ENCODE assay signal across 12 mouse cellular contexts in genomic region chr5:127595676-127596075, GRCm38 (mm10).
"Had no signal": no experiment of that assay in that cellular context is flagged by ENCODE, and none has a peak within 500 bp of the region (broad histone marks: within the 10 kb centered on the region; RNA-seq: fewer than 3 reads in every experiment).

No protein-coding gene starts in this region.

- DNase-seq: kidney, adult 2 months; kidney, postnatal 25 days; left cerebral cortex, postnatal 4 days; lung, adult 18-20 months; midbrain, embryonic 14.5 days; right cerebral cortex, postnatal 4 days; thymus, postnatal 4 days had no signal

- H3K27me3 ChIP-seq: limb, embryonic 13.5 days; neural tube, embryonic 12.5 days; stomach, embryonic 15.5 days had no signal

- H3K4me2 ChIP-seq: limb, embryonic 13.5 days; neural tube, embryonic 12.5 days; stomach, embryonic 15.5 days had no signal

- H3K9ac ChIP-seq: limb, embryonic 13.5 days; liver, embryonic 14.5 days; neural tube, embryonic 12.5 days; stomach, embryonic 15.5 days had no signal

- H3K27ac ChIP-seq: limb, embryonic 13.5 days; liver, embryonic 14.5 days; neural tube, embryonic 12.5 days; stomach, embryonic 15.5 days had no signal

- ATAC-seq: intestine, embryonic 16.5 days had no signal

- H3K4me1 ChIP-seq: limb, embryonic 13.5 days; neural tube, embryonic 12.5 days; stomach, embryonic 15.5 days had no signal

- H3K9me3 ChIP-seq: limb, embryonic 13.5 days; neural tube, embryonic 12.5 days; stomach, embryonic 15.5 days had no signal

- H3K4me3 ChIP-seq: limb, embryonic 13.5 days; neural tube, embryonic 12.5 days; stomach, embryonic 15.5 days had no signal
